Mouse (Mus musculus) gastrocnemius, adult 8-10 months (tissue): ENCODE measurements at regions not wholly inside any gene's neighbourhood (a gene's known extent, or its start where the extent isn't known, plus 50 kb on each side); places are given as distances from the start of the nearest gene placed in this dataset.

ENCODE experiments used
- DNase-seq, 2 experiments: peaks; one replicate each; pipeline ENCODE4 v3.0.0; 2022; ENCODE audit warnings: low spot score in 2 of 2

- DNase-seq: peak; percentile 20 to 60
Measured at GRCm38 (mm10) chr16:87069294-87069693, 284.7 kb upstream of the N6amt1 start.

- no peak for DNase-seq
Measured at GRCm38 (mm10) chr16:87067981-87068380, 286.0 kb upstream of the N6amt1 start.

- no peak for DNase-seq
Measured at GRCm38 (mm10) chr16:87067523-87067922, 286.5 kb upstream of the N6amt1 start.

GRCm38 (mm10) chr16:87060473-87060872, 293.5 kb upstream of the N6amt1 start:
- DNase-seq: no peak

- DNase-seq: no peak
Measured at GRCm38 (mm10) chr16:87049741-87050383, 304.1 kb upstream of the N6amt1 start.

GRCm38 (mm10) chr16:87044773-87045561, 309.0 kb upstream of the N6amt1 start:
- no peak for DNase-seq

GRCm38 (mm10) chr16:87043689-87044088, 310.3 kb upstream of the N6amt1 start:
- DNase-seq: no peak

- DNase-seq: no peak
Measured at GRCm38 (mm10) chr16:87040366-87040765, 313.6 kb upstream of the N6amt1 start.

- no peak for DNase-seq
Measured at GRCm38 (mm10) chr16:87039861-87040260, 314.1 kb upstream of the N6amt1 start.

GRCm38 (mm10) chr16:87037061-87037460, 316.9 kb upstream of the N6amt1 start:
- no peak for DNase-seq

- no peak for DNase-seq
Measured at GRCm38 (mm10) chr16:87031836-87032235, 322.1 kb upstream of the N6amt1 start.

- no peak for DNase-seq
Measured at GRCm38 (mm10) chr16:87028516-87029145, 325.4 kb upstream of the N6amt1 start.

GRCm38 (mm10) chr16:87027621-87028020, 326.4 kb upstream of the N6amt1 start:
- no peak for DNase-seq

GRCm38 (mm10) chr16:87022041-87022440, 331.9 kb upstream of the N6amt1 start:
- no peak for DNase-seq

GRCm38 (mm10) chr16:87017107-87017670, 336.8 kb upstream of the N6amt1 start:
- no peak for DNase-seq

GRCm38 (mm10) chr16:87001579-87001978, 352.4 kb upstream of the N6amt1 start:
- no peak for DNase-seq

- no peak for DNase-seq
Measured at GRCm38 (mm10) chr16:87001135-87001534, 352.9 kb upstream of the N6amt1 start.

GRCm38 (mm10) chr16:86971691-86972090, 382.3 kb upstream of the N6amt1 start:
- DNase-seq: no peak

GRCm38 (mm10) chr16:86949681-86950080, 404.3 kb upstream of the N6amt1 start:
- no peak for DNase-seq

- DNase-seq: no peak
Measured at GRCm38 (mm10) chr16:86945531-86946144, 408.3 kb upstream of the N6amt1 start.

- DNase-seq: no peak
Measured at GRCm38 (mm10) chr16:86945058-86945457, 408.9 kb upstream of the N6amt1 start.

- no peak for DNase-seq
Measured at GRCm38 (mm10) chr16:86934989-86935388, 419.0 kb upstream of the N6amt1 start.
